Mouse (Mus musculus): ENCODE measurements around the gene Smoc1. TPM values are rescaled to one million over a fixed set of nuclear protein-coding genes. Genes with fewer than 3 reads are reported as not detected.

Smoc1 gene
- polyA plus RNA-seq, 1 experiment: 2.9 TPM

- Histone ChIP-seq H3K4me1 (ENCODE audit: control insufficient read depth, insufficient read depth, low read length) (no peaks in the 10 kb centered on the region), H3K27ac (ENCODE audit: insufficient read depth, low read depth, low read length) (no peak overlapping the region), H3K4me3 (ENCODE audit: insufficient read depth, low read depth, low read length) (no peak overlapping the region), H3K27me3 (replicated peaks; ENCODE audit: control insufficient read depth, insufficient read depth, low read length) (no peaks in the 10 kb centered on the region), H3K36me3 (ENCODE audit: control insufficient read depth, insufficient read depth, low read length) (no peaks in the 10 kb centered on the region)
- 80% methylated on average over 3 of the region's 3 CpGs for WGBS
- no peak for DNase-seq
- TF ChIP-seq POLR2A (IDR thresholded peaks at IDR 0.05; ENCODE audit: low read depth, low read length): no peak
Measured at GRCm38 (mm10) chr12:81163566-81163965, 137.0 kb downstream of the Smoc1 start.

DNA sequence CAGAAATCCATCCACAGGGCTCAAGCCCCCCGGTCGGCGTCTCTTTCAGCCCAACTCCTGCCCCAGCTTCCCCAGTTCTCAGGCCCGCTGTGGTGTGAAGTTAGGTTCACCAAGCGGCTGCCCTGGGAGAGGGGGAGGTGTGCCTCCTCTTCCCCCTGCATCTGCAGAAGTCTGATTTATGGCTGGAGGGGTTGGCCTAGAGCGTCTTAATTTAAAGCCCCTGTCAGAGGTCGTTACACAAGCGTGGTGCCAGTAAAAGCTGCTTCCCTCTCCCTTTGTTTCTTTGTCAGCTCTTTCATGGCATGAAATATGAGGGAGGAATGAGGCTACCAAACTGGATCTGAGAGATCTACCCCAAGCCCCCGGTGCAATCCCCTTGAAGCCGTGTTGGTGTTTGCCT, 139.5 kb downstream of the Smoc1 start:
- no peaks in the 10 kb centered on the region for H3K36me3 ChIP-seq (ENCODE audit: control insufficient read depth, insufficient read depth, low read length)
- DNase-seq: no peak
- no peak overlapping the region for H3K27ac ChIP-seq (ENCODE audit: insufficient read depth, low read depth, low read length)
- 8% methylated on average over 10 of the region's 10 CpGs for WGBS
- no peaks in the 10 kb centered on the region for H3K4me1 ChIP-seq (ENCODE audit: control insufficient read depth, insufficient read depth, low read length)
- H3K4me3 ChIP-seq (ENCODE audit: insufficient read depth, low read depth, low read length): no peak overlapping the region
- no peak for TF ChIP-seq CTCF (conservative IDR thresholded peaks at IDR 0.05; ENCODE audit: insufficient read depth, insufficient read length, low read depth, low read length)
- no peak for TF ChIP-seq POLR2A (IDR thresholded peaks at IDR 0.05; ENCODE audit: low read depth, low read length)
- no peaks in the 10 kb centered on the region for H3K27me3 ChIP-seq (replicated peaks; ENCODE audit: control insufficient read depth, insufficient read depth, low read length)

- no peaks in the 10 kb centered on the region for H3K4me1 ChIP-seq (ENCODE audit: control insufficient read depth, insufficient read depth, low read length)
- H3K36me3 ChIP-seq (ENCODE audit: control insufficient read depth, insufficient read depth, low read length): no peaks in the 10 kb centered on the region
- no peak for TF ChIP-seq POLR2A (IDR thresholded peaks at IDR 0.05; ENCODE audit: low read depth, low read length)
- TF ChIP-seq CTCF (conservative IDR thresholded peaks at IDR 0.05; ENCODE audit: insufficient read depth, insufficient read length, low read depth, low read length): no peak
- H3K27me3 ChIP-seq (replicated peaks; ENCODE audit: control insufficient read depth, insufficient read depth, low read length): no peaks in the 10 kb centered on the region
- DNase-seq: no peak
- WGBS: 30% methylated on average over 8 of the region's 8 CpGs
- no peak overlapping the region for H3K27ac ChIP-seq (ENCODE audit: insufficient read depth, low read depth, low read length)
- no peak overlapping the region for H3K4me3 ChIP-seq (ENCODE audit: insufficient read depth, low read depth, low read length)
Measured at GRCm38 (mm10) chr12:81166615-81167014, 140.0 kb downstream of the Smoc1 start.

DNA sequence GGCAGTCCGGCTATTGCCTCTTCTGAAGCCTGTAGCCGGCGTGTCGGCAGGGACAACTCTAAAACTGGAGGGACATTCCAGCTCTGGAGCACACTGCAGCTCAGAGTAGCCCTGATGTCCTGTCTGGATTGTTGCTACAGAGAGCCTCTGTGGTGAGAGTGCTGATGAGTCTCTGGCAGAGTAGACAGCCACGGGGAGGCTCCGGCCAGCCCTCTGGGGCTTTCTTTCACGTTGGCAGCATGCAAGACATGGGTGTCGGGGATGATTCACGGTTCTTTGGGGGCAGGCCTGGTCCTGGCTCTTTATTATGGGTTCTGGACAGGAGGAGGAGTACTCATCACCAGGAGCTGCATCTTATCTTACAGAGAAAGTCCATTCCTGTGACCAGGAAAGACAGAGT, 140.5 kb downstream of the Smoc1 start:
- Histone ChIP-seq H3K4me3 (ENCODE audit: insufficient read depth, low read depth, low read length) (no peak overlapping the region), H3K27me3 (replicated peaks; ENCODE audit: control insufficient read depth, insufficient read depth, low read length) (no peaks in the 10 kb centered on the region), H3K36me3 (ENCODE audit: control insufficient read depth, insufficient read depth, low read length) (no peaks in the 10 kb centered on the region), H3K4me1 (ENCODE audit: control insufficient read depth, insufficient read depth, low read length) (no peaks in the 10 kb centered on the region), H3K27ac (ENCODE audit: insufficient read depth, low read depth, low read length) (no peak overlapping the region)
- 33% methylated on average over 9 of the region's 9 CpGs for WGBS
- TF ChIP-seq CTCF (conservative IDR thresholded peaks at IDR 0.05; ENCODE audit: insufficient read depth, insufficient read length, low read depth, low read length) (no peak), POLR2A (IDR thresholded peaks at IDR 0.05; ENCODE audit: low read depth, low read length) (no peak)
- no peak for DNase-seq

GRCm38 (mm10) chr12:81168031-81168430, 141.4 kb downstream of the Smoc1 start:
- no peak for TF ChIP-seq CTCF (conservative IDR thresholded peaks at IDR 0.05; ENCODE audit: insufficient read depth, insufficient read length, low read depth, low read length)
- TF ChIP-seq POLR2A (IDR thresholded peaks at IDR 0.05; ENCODE audit: low read depth, low read length): no peak
- no peaks in the 10 kb centered on the region for H3K36me3 ChIP-seq (ENCODE audit: control insufficient read depth, insufficient read depth, low read length)
- 75% methylated on average over 7 of the region's 7 CpGs for WGBS
- H3K4me3 ChIP-seq (ENCODE audit: insufficient read depth, low read depth, low read length): no peak overlapping the region
- no peak overlapping the region for H3K27ac ChIP-seq (ENCODE audit: insufficient read depth, low read depth, low read length)
- H3K4me1 ChIP-seq (ENCODE audit: control insufficient read depth, insufficient read depth, low read length): no peaks in the 10 kb centered on the region
- no peak for DNase-seq
- no peaks in the 10 kb centered on the region for H3K27me3 ChIP-seq (replicated peaks; ENCODE audit: control insufficient read depth, insufficient read depth, low read length)

DNA sequence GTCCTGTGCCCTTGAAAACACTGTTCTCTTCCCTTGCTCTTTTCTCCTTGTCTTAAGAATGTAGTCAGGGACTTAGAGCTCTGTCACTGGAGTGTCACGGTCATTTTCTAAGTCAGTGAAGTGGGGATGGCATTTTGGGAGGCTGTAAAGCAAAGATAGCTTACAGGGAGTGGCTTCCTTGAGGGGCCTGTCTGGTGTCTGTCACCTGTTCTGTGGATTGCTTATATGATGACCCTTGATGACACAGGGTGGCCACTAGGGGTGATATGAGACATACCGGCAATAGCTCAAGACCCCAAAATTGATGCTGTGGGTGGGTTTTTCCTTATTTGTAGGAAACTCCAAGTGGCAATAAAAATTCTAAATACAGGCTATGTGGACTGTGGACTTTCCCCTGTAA, 141.9 kb downstream of the Smoc1 start:
- no peak for DNase-seq
- no peaks in the 10 kb centered on the region for H3K27me3 ChIP-seq (replicated peaks; ENCODE audit: control insufficient read depth, insufficient read depth, low read length)
- TF ChIP-seq CTCF (conservative IDR thresholded peaks at IDR 0.05; ENCODE audit: insufficient read depth, insufficient read length, low read depth, low read length): no peak
- no peak for TF ChIP-seq POLR2A (IDR thresholded peaks at IDR 0.05; ENCODE audit: low read depth, low read length)
- no peaks in the 10 kb centered on the region for H3K36me3 ChIP-seq (ENCODE audit: control insufficient read depth, insufficient read depth, low read length)
- no peak overlapping the region for H3K4me3 ChIP-seq (ENCODE audit: insufficient read depth, low read depth, low read length)
- no peak overlapping the region for H3K27ac ChIP-seq (ENCODE audit: insufficient read depth, low read depth, low read length)
- 54% methylated on average over 2 of the region's 2 CpGs for WGBS
- H3K4me1 ChIP-seq (ENCODE audit: control insufficient read depth, insufficient read depth, low read length): no peaks in the 10 kb centered on the region

GRCm38 (mm10) chr12:81170076-81170475, 143.5 kb downstream of the Smoc1 start:
- Histone ChIP-seq H3K4me3 (ENCODE audit: insufficient read depth, low read depth, low read length) (no peak overlapping the region), H3K36me3 (ENCODE audit: control insufficient read depth, insufficient read depth, low read length) (no peaks in the 10 kb centered on the region), H3K27ac (ENCODE audit: insufficient read depth, low read depth, low read length) (no peak overlapping the region), H3K27me3 (replicated peaks; ENCODE audit: control insufficient read depth, insufficient read depth, low read length) (no peaks in the 10 kb centered on the region), H3K4me1 (ENCODE audit: control insufficient read depth, insufficient read depth, low read length) (no peaks in the 10 kb centered on the region)
- TF ChIP-seq POLR2A (IDR thresholded peaks at IDR 0.05; ENCODE audit: low read depth, low read length) (no peak), CTCF (conservative IDR thresholded peaks at IDR 0.05; ENCODE audit: insufficient read depth, insufficient read length, low read depth, low read length) (peak; percentile 25; the same call in 1 of the 2 replicates)
- 80% methylated on average over 2 of the region's 2 CpGs for WGBS
- no peak for DNase-seq

GRCm38 (mm10) chr12:81173011-81173410, 146.4 kb downstream of the Smoc1 start:
- no peak for DNase-seq
- Histone ChIP-seq H3K4me1 (ENCODE audit: control insufficient read depth, insufficient read depth, low read length) (no peaks in the 10 kb centered on the region), H3K27ac (ENCODE audit: insufficient read depth, low read depth, low read length) (no peak overlapping the region), H3K27me3 (replicated peaks; ENCODE audit: control insufficient read depth, insufficient read depth, low read length) (no peaks in the 10 kb centered on the region), H3K36me3 (ENCODE audit: control insufficient read depth, insufficient read depth, low read length) (no peaks in the 10 kb centered on the region), H3K4me3 (ENCODE audit: insufficient read depth, low read depth, low read length) (no peak overlapping the region)
- 84% methylated on average over 3 of the region's 3 CpGs for WGBS
- TF ChIP-seq POLR2A (IDR thresholded peaks at IDR 0.05; ENCODE audit: low read depth, low read length): no peak
- TF ChIP-seq CTCF (conservative IDR thresholded peaks at IDR 0.05; ENCODE audit: insufficient read depth, insufficient read length, low read depth, low read length): no peak
